Mouse (Mus musculus): ENCODE results near the gene Slc15a1. TPM values are rescaled to one million over a fixed set of nuclear protein-coding genes. Genes with fewer than 3 reads are reported as not detected.
"Not testable (repeated sequence)": the region's sequence is repeated elsewhere in the genome, so short reads cannot be mapped to it uniquely, and the experiment has no call there.

Slc15a1 gene
- polyA plus RNA-seq, 1 experiment from 2014 or later = 0.13 TPM

DNA sequence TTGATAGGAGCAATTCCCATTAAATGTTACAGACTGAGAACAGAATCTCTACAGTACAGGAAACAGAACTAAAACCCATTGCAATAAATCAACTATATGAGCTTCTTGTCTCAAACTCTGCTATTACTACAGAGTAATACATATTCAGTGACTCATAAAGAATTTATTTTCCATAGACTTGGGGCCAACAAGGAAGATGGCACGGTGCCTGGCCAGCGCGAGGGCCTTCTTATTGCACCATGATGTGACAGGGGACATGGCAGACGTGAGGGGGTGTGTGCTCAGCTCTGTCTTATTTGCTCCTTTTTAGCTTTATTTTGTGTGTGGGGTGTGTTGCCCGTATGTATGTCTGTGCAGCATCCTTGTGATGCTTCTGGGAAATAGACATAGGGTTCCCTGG is 87.5 kb downstream of the Slc15a1 start:
- Histone ChIP-seq H3K4me3 (ENCODE audit: low read depth, low read length) (no peak overlapping the region), H3K36me3 (ENCODE audit: control insufficient read depth, insufficient read depth) (no peaks in the 10 kb centered on the region), H3K27me3 (ENCODE audit: control insufficient read depth, insufficient read depth, low read depth, low read length) (no peaks in the 10 kb centered on the region), H3K27ac (ENCODE audit: low read length) (no peak overlapping the region), H3K9me3 (replicated peaks; ENCODE audit: control insufficient read depth, low read length) (no peaks in the 10 kb centered on the region), H3K9ac (ENCODE audit: low read depth, low read length) (no peak overlapping the region), H3K4me2 (ENCODE audit: low read depth, low read length) (no peak overlapping the region), H3K4me1 (ENCODE audit: control insufficient read depth, low read depth, low read length) (peaks cover 8% of the 10 kb centered on the region)
- 63% methylated on average over 5 of the region's 5 CpGs for WGBS (ENCODE audit: insufficient replicate concordance)
- ATAC-seq (ENCODE audit: low read depth) = no peak

DNA sequence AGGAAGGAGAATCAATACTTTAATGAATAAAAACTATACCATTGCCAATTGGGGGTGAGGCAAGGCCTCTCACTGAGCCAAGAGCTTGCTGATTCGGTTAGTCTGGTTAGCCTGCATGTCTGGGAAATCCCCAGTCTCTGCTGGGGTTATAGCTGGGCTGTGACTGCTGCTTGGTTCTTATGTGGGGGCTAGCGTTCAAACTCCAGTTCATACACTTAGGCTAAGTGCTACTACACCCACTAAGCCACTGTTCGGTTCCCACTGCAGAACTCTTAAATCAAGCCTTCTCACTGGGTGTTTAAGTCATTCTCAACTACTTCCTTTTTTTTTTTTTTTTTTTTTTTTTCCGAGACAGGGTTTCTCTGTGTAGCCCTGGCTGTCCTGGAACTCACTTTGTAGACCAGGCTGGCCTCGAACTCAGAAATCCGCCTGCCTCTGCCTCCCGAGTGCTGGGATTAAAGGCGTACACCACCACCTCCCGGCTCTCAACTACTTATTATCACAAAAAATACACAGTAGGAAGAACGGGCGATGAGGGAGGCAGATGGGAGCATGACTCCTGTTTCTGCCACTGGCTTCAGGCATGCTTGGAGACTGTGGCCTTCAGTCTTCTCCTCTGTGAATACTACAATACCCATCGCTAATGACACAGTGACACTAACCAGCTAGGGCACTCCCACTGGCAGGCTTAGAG is 88.3 kb downstream of the Slc15a1 start:
- H3K36me3 ChIP-seq (ENCODE audit: control insufficient read depth, insufficient read depth) = no peaks in the 10 kb centered on the region
- H3K27ac ChIP-seq (ENCODE audit: low read length) = no peak overlapping the region
- H3K9ac ChIP-seq (ENCODE audit: low read depth, low read length) = no peak overlapping the region
- no peaks in the 10 kb centered on the region; the same call in 1 of the 2 replicates for H3K4me1 ChIP-seq (ENCODE audit: control insufficient read depth, low read depth, low read length)
- WGBS (ENCODE audit: insufficient replicate concordance) = 64% methylated on average over 10 of the region's 12 CpGs
- H3K4me2 ChIP-seq (ENCODE audit: low read depth, low read length) = no peak overlapping the region
- H3K27me3 ChIP-seq (ENCODE audit: control insufficient read depth, insufficient read depth, low read depth, low read length) = no peaks in the 10 kb centered on the region
- no peaks in the 10 kb centered on the region for H3K9me3 ChIP-seq (replicated peaks; ENCODE audit: control insufficient read depth, low read length)
- ATAC-seq (ENCODE audit: low read depth) = no peak
- H3K4me3 ChIP-seq (ENCODE audit: low read depth, low read length) = no peak overlapping the region

DNA sequence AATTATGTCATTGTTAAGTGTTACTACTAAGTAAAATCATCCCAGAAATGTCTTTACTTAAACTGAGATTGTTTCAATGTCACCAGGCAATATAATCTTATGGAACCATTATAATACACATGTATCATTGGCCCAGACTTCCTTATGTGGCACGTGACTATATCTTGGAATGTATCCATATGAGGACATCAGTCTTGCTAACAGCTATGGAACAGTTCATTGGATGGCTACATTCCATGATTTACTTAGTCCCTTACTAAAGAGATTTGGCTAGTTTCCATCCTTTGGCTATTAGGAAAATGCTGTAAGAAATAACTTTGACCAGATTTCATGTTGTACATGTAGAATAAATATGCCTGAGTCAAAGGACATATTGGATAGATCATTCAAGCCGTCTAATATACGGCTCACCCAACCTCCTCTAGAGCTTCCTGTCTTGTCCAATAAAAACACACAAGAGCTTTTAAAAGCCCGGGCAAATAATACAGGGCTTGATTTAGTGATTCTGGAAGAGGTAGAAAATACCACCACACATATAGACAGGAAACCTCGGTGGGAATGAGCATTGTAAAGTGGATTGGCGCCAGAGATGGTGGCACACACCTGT is 90.3 kb downstream of the Slc15a1 start:
- H3K9ac ChIP-seq (ENCODE audit: low read depth, low read length) = no peak overlapping the region
- no peak overlapping the region for H3K4me3 ChIP-seq (ENCODE audit: low read depth, low read length)
- no peaks in the 10 kb centered on the region for H3K27me3 ChIP-seq (ENCODE audit: control insufficient read depth, insufficient read depth, low read depth, low read length)
- H3K4me1 ChIP-seq (ENCODE audit: control insufficient read depth, low read depth, low read length) = no peaks in the 10 kb centered on the region
- no peaks in the 10 kb centered on the region for H3K9me3 ChIP-seq (replicated peaks; ENCODE audit: control insufficient read depth, low read length)
- no peak overlapping the region for H3K27ac ChIP-seq (ENCODE audit: low read length)
- H3K36me3 ChIP-seq (ENCODE audit: control insufficient read depth, insufficient read depth) = no peaks in the 10 kb centered on the region
- WGBS (ENCODE audit: insufficient replicate concordance) = 63% methylated on average over 6 of the region's 6 CpGs
- ATAC-seq (ENCODE audit: low read depth) = no peak
- H3K4me2 ChIP-seq (ENCODE audit: low read depth, low read length) = no peak overlapping the region

DNA sequence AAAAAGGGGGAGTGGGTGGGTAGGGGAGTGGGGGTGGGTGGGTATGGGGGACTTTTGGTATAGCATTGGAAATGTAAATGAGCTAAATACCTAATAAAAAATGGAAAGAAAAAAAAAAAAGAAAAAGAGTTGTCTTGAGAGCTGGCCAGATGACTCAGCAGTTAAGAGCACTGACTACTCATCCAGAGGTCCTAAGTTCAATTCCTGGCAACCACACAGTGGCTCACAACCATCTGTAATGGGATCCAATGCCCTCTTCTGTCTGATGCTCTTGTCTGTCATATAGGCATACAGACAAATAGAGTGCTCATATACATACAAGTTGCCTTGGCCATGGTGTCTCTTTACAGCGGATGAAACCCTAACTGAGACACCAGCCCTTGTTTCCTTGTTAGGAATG is 91.3 kb downstream of the Slc15a1 start:
- not testable (repeated sequence) for ATAC-seq (ENCODE audit: low read depth); H3K36me3 ChIP-seq (ENCODE audit: control insufficient read depth, insufficient read depth); H3K4me1 ChIP-seq (ENCODE audit: control insufficient read depth, low read depth, low read length); H3K9me3 ChIP-seq (replicated peaks; ENCODE audit: control insufficient read depth, low read length); H3K27ac ChIP-seq (ENCODE audit: low read length); H3K27me3 ChIP-seq (ENCODE audit: control insufficient read depth, insufficient read depth, low read depth, low read length); H3K9ac ChIP-seq (ENCODE audit: low read depth, low read length); H3K4me2 ChIP-seq (ENCODE audit: low read depth, low read length); H3K4me3 ChIP-seq (ENCODE audit: low read depth, low read length)
- WGBS (ENCODE audit: insufficient replicate concordance) = 89% methylated on average over 1 of the region's 1 CpGs

Other genes starting within 250 kb of the Slc15a1 start
- 24.3 and 26.1 TPM in 2 replicates for gene Stk24, start 125.2 kb downstream of the Slc15a1 start, polyA plus RNA-seq (2015; fragmentation: Nextera tagmentation; extraction: Ambion mirVana)

All from liver, embryonic 16.5 days (tissue).